Mouse (Mus musculus): ENCODE measurements at regions not wholly inside any gene's neighbourhood (a gene's known extent, or its start where the extent isn't known, plus 50 kb on each side); places are given as distances from the start of the nearest gene placed in this dataset.

DNA sequence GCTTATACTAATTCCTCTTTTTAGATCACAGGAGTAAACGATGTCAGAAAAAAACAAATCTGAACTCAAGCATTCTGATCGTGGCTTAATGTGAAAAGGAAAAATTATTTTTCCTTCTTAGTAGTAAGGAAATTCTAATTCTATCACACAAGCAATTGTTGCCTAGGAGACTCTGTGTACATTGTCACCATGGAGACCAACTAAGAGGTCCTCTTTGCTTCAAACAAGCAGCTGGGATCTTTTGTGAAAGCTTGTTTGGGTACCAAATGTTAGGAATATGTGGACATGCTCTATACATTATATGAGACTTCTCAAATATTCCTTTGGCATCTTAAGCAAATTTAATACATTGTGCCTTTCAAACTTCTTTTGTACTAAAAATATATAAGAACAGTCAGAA is 345.9 kb upstream of the Atp10a start:
- no peak overlapping the region for H3K9ac ChIP-seq
- ATAC-seq (ENCODE audit: low FRiP score, low read depth): no peak
- 88% methylated on average over 2 of the region's 2 CpGs for WGBS
- no peaks in the 10 kb centered on the region for H3K36me3 ChIP-seq
- no peaks in the 10 kb centered on the region for H3K4me1 ChIP-seq
- no peak overlapping the region for H3K4me2 ChIP-seq (replicated peaks)
- no peaks in the 10 kb centered on the region for H3K9me3 ChIP-seq
- no peaks in the 10 kb centered on the region for H3K27me3 ChIP-seq (replicated peaks)
- no peak overlapping the region for H3K27ac ChIP-seq
- H3K4me3 ChIP-seq: no peak overlapping the region

DNA sequence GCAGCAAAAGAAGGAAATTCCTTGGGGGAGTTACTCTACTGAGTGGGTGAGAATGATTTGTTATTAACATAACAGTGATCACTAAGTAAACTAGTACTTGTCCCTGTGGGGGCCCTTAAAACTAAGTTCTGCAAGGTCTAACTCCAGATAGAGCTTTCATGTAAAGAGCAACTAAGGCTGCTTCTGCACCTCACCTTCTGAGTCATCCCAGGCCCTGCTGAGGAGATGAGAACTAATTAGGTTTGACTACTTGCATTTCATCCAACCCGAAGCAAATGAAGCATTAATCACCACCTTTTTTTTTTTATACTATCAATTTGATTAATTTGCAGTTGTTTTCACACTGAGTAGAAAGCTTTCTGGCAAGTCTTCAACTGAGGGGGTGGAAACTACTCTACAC is 333.6 kb upstream of the Atp10a start:
- ATAC-seq (ENCODE audit: low FRiP score, low read depth): no peak
- Histone ChIP-seq H3K27me3 (replicated peaks) (no peaks in the 10 kb centered on the region), H3K27ac (no peak overlapping the region), H3K4me2 (replicated peaks) (no peak overlapping the region), H3K9ac (no peak overlapping the region), H3K4me3 (no peak overlapping the region), H3K36me3 (no peaks in the 10 kb centered on the region), H3K9me3 (no peaks in the 10 kb centered on the region), H3K4me1 (no peaks in the 10 kb centered on the region)
- 57% methylated on average over 1 of the region's 1 CpGs for WGBS

DNA sequence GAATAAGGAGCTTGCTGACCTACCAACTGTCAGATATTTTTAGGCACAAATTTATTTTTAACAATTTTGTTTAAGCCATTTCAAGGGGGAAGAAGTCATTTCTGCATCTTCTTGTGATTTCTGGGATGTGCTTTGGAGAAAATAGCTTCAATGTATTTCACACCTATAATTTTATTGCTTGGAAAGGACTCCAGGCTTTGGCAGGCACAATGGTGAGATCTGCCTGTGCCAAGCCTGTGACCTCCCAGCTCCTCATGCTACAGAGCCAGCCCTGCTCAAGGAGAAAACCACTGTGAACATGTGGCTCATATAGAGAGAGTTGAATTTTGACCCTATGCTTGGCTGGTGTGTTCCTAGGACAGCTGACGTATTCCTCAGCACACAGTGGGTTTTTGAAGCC is 288.6 kb upstream of the Atp10a start:
- no peak overlapping the region for H3K27ac ChIP-seq
- H3K27me3 ChIP-seq (replicated peaks): no peaks in the 10 kb centered on the region
- WGBS: 77% methylated on average over 1 of the region's 1 CpGs
- no peak for ATAC-seq (ENCODE audit: low FRiP score, low read depth)
- H3K9me3 ChIP-seq: no peaks in the 10 kb centered on the region
- H3K4me1 ChIP-seq: no peaks in the 10 kb centered on the region
- H3K9ac ChIP-seq: no peak overlapping the region
- no peak overlapping the region for H3K4me2 ChIP-seq (replicated peaks)
- no peaks in the 10 kb centered on the region for H3K36me3 ChIP-seq
- H3K4me3 ChIP-seq: no peak overlapping the region

DNA sequence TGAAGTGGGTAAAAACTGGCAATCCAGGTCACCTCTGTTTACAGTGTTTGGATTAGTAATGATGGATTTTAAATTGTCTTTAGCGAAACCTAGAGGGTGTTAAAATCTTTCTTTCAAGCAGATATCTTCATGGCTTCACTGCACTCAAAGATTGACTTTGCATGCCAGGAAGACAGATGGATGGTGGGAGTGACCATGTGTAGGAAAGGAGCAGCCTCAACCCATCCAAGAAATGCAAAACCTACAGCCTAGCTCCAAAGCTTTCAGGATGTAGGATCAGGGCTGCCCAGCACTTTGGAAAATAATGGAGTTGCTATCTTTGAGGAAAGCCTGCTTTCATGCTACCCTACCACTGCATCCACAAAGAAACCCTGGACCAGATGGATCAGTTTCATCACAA is 272.6 kb upstream of the Atp10a start:
- no peak overlapping the region for H3K9ac ChIP-seq
- no peak for ATAC-seq (ENCODE audit: low FRiP score, low read depth)
- WGBS: 78% methylated on average over 1 of the region's 1 CpGs
- H3K9me3 ChIP-seq: no peaks in the 10 kb centered on the region
- H3K36me3 ChIP-seq: no peaks in the 10 kb centered on the region
- no peak overlapping the region for H3K4me2 ChIP-seq (replicated peaks)
- no peaks in the 10 kb centered on the region for H3K27me3 ChIP-seq (replicated peaks)
- no peak overlapping the region for H3K4me3 ChIP-seq
- H3K4me1 ChIP-seq: no peaks in the 10 kb centered on the region
- H3K27ac ChIP-seq: no peak overlapping the region

DNA sequence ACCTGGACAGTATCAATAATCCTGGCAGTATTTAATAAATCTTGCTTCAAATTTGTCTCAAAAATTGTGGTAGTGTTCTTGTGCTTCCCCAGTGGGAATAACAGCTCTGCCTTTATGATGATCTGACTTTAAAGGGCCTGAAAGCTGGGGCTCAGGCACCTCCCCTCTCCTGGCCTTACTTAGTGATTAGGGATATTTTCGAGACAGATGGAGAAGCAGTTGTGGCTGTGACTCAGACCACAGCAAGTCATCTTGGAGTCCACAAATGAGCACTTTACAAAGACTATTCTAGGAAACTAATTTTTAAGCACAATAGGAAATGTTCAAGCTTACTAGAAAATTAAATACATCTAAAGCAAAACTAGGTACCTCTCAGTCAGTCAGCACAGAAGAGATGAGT is 267.6 kb upstream of the Atp10a start:
- Histone ChIP-seq H3K9ac (no peak overlapping the region), H3K4me2 (replicated peaks) (no peak overlapping the region), H3K27me3 (replicated peaks) (no peaks in the 10 kb centered on the region), H3K9me3 (no peaks in the 10 kb centered on the region), H3K4me1 (no peaks in the 10 kb centered on the region), H3K27ac (no peak overlapping the region), H3K4me3 (no peak overlapping the region), H3K36me3 (no peaks in the 10 kb centered on the region)
- WGBS: 68% methylated on average over 1 of the region's 1 CpGs
- no peak for ATAC-seq (ENCODE audit: low FRiP score, low read depth)

DNA sequence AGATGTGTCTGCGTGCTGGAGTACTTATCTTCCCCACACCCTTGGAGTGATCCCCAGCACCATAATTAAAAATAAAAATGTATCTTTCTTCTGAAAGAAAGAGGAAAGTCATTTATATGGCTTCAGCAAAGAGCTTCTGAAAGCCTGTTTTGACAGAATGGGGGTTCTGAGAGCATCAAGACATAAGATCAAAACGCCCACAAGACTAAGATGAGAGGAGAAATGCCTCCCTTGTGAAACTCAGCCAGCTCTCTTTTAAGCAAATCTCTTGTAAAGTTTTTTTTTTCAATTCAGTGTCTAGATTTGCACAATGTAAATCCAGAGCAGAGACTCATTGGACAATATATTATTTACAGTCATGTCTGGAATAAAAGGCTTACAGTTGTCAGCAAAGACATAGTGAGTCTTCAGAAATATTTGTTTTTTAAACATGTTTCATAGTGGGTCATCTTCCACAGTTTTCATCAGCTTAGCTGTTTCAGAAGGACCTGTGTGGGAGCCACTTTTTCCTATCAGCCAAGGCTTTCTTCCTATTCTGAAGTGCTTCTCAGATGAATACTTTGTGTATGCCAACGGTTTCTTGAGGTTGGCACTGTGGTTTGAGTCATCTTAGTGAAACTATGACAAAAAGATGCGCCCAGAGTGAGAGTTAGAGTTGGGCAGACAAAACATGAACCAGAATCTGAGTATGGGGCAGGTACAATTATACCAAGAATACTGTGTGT is 263.4 kb upstream of the Atp10a start:
- H3K27ac ChIP-seq: no peak overlapping the region
- H3K4me3 ChIP-seq: no peak overlapping the region
- H3K4me1 ChIP-seq: 0 out of 2 replicates have a peak, but pooled peaks cover under 1% of the 10 kb centered on the region
- no peaks in the 10 kb centered on the region for H3K36me3 ChIP-seq
- H3K9ac ChIP-seq: no peak overlapping the region
- 83% methylated on average over 4 of the region's 4 CpGs for WGBS
- no peak overlapping the region for H3K4me2 ChIP-seq (replicated peaks)
- no peaks in the 10 kb centered on the region for H3K9me3 ChIP-seq
- ATAC-seq (ENCODE audit: low FRiP score, low read depth): no peak
- no peaks in the 10 kb centered on the region for H3K27me3 ChIP-seq (replicated peaks)

DNA sequence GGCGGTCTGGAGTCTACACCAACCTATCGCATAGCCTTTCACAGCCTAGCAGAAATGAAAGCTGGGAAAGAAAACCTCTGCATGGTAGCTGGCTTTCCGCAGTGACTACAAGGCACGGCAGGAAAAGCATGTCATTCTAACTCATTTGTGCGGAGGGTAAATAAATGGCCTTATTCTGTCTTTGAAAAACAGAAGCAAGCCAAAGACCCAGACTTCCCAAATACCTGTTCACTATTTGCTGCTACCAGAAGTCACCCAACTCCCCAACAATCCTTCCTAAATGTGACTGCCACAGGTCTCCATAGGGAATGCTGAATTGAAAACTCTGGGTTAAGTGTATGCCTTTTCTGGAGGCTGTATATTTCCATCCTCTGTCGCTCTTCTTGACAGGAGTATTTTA is 258.0 kb upstream of the Atp10a start:
- Histone ChIP-seq H3K27ac (peak overlapping the region; percentile 57; the same call in 1 of the 2 replicates), H3K27me3 (replicated peaks) (no peaks in the 10 kb centered on the region), H3K9me3 (no peaks in the 10 kb centered on the region), H3K4me1 (peaks cover 7% of the 10 kb centered on the region; the same call in 1 of the 2 replicates), H3K36me3 (no peaks in the 10 kb centered on the region), H3K4me3 (peak overlapping the region; percentile 34), H3K9ac (peak overlapping the region; percentile 42; the same call in 1 of the 2 replicates), H3K4me2 (replicated peaks) (peak overlapping the region; percentile 61)
- ATAC-seq (ENCODE audit: low FRiP score, low read depth): peak; percentile 5; the same call in 1 of the 2 replicates
- 12% methylated on average over 6 of the region's 6 CpGs for WGBS

DNA sequence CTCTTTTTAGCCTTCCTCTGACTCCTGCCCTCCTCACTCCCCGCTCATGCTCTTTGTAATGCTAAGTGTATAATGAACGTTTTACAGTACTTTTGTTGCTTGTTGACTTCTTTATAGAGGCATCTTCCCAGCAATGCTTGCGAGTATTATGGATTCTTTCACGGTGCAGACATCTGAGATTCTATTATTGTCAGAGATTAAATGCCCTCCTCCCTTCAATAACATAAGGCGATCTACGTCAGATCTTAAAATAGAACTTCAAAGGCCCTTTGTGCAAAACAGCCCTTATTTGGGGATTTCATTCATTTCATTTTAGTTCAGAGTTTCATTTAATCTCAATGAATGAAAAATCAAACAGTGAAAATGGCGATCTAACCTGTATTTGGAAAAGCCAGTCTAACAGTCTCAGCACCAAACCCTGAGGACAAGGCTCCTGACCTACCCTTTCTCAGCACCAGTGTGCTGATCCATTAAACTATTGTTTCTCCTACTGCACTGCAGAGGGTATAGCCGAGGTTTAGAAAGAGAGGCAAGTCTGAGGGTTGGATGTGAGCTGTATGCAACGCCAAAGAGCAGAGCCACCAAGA is 257.3 kb upstream of the Atp10a start:
- Histone ChIP-seq H3K27ac (peak overlapping the region; percentile 57), H3K4me2 (replicated peaks) (peak overlapping the region; percentile 61), H3K4me1 (peaks cover 7% of the 10 kb centered on the region; the same call in 1 of the 2 replicates), H3K27me3 (replicated peaks) (no peaks in the 10 kb centered on the region), H3K4me3 (peak overlapping the region; percentile 34), H3K9ac (peak overlapping the region; percentile 42), H3K9me3 (no peaks in the 10 kb centered on the region), H3K36me3 (no peaks in the 10 kb centered on the region)
- WGBS: under 1% methylated on average over 9 of the region's 9 CpGs
- peak; percentile 42 for ATAC-seq (ENCODE audit: low FRiP score, low read depth)

DNA sequence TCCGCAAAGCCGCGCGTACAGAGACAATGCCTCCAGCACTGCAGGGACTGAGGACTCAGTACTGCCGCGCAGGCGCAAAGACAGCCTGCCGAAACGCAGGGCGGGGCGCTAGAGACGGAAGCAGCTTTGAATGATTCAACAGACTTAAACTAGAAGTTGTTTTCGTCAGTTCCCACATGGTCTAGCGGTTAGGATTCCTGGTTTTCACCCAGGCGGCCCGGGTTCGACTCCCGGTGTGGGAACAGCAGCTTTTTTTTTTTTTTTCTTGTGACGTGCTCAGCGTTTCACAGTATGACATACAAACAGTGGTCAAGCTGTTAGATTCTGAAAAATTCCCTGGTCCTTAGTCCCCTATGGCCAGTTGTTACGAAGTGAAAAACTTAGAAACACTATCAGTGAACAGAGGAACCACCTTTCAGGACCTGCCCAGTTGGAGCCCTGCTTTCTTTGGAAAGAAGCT is 256.8 kb upstream of the Atp10a start:
- H3K36me3 ChIP-seq: no peaks in the 10 kb centered on the region
- H3K4me1 ChIP-seq: peaks cover 7% of the 10 kb centered on the region; the same call in 1 of the 2 replicates
- H3K9ac ChIP-seq: peak overlapping the region; percentile 42; the same call in 1 of the 2 replicates
- ATAC-seq (ENCODE audit: low FRiP score, low read depth): peak; percentile 98
- H3K27ac ChIP-seq: peak overlapping the region; percentile 57
- no peaks in the 10 kb centered on the region for H3K9me3 ChIP-seq
- H3K4me2 ChIP-seq (replicated peaks): peak overlapping the region; percentile 61
- under 1% methylated on average over 21 of the region's 21 CpGs for WGBS
- H3K27me3 ChIP-seq (replicated peaks): no peaks in the 10 kb centered on the region
- peak overlapping the region; percentile 38 for H3K4me3 ChIP-seq

DNA sequence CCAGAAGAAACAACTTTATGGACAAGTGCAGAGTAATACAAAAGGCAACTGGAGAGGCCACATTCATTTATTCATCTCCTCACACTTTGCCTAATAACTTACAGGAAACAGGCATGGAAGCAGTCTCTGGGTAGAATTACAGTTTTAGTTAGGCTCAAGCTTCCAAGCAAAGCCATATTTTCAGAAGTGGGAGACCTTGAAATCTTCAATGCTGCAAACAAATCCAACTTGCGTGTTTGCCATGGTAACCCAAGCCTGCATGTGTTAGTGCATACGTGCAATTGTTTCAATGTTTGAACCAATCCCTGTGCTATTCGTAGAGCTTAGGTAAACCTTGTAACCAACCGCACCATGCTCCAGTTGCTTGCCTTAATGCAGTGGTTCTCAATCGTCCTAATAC is 256.3 kb upstream of the Atp10a start:
- Histone ChIP-seq H3K4me2 (replicated peaks) (peak overlapping the region; percentile 61), H3K27me3 (replicated peaks) (no peaks in the 10 kb centered on the region), H3K9me3 (no peaks in the 10 kb centered on the region), H3K9ac (no peak overlapping the region), H3K4me3 (peak overlapping the region; percentile 38), H3K4me1 (peaks cover 7% of the 10 kb centered on the region; the same call in 1 of the 2 replicates), H3K27ac (no peak overlapping the region), H3K36me3 (no peaks in the 10 kb centered on the region)
- 55% methylated on average over 5 of the region's 5 CpGs for WGBS
- 0 out of 2 replicates have a peak, but pooled peaks have one; percentile 2 for ATAC-seq (ENCODE audit: low FRiP score, low read depth)

DNA sequence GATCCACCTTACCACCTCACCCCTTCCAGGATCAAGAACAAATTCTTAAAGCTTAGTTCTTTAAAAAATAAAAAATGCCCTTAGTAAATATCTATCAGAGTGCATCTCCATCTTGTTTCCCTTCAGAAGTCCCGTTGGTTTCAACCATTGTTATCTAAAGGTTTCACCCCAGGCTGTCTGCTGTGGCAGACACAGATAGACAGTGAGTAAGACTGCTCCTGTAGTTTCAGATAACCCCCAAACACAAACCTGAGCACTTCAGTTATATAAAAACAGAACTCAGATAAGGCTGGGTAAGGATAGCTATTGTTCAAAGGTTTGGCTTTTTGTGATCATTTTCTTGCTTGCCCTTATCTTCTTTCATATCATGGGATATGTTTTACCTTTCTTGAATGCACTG is 255.4 kb upstream of the Atp10a start:
- Histone ChIP-seq H3K9ac (no peak overlapping the region), H3K27ac (no peak overlapping the region), H3K36me3 (no peaks in the 10 kb centered on the region), H3K4me3 (no peak overlapping the region), H3K4me1 (peaks cover 7% of the 10 kb centered on the region; the same call in 1 of the 2 replicates), H3K4me2 (replicated peaks) (no peak overlapping the region), H3K27me3 (replicated peaks) (no peaks in the 10 kb centered on the region), H3K9me3 (no peaks in the 10 kb centered on the region)
- WGBS: 86% methylated on average over 1 of the region's 1 CpGs
- no peak for ATAC-seq (ENCODE audit: low FRiP score, low read depth)

DNA sequence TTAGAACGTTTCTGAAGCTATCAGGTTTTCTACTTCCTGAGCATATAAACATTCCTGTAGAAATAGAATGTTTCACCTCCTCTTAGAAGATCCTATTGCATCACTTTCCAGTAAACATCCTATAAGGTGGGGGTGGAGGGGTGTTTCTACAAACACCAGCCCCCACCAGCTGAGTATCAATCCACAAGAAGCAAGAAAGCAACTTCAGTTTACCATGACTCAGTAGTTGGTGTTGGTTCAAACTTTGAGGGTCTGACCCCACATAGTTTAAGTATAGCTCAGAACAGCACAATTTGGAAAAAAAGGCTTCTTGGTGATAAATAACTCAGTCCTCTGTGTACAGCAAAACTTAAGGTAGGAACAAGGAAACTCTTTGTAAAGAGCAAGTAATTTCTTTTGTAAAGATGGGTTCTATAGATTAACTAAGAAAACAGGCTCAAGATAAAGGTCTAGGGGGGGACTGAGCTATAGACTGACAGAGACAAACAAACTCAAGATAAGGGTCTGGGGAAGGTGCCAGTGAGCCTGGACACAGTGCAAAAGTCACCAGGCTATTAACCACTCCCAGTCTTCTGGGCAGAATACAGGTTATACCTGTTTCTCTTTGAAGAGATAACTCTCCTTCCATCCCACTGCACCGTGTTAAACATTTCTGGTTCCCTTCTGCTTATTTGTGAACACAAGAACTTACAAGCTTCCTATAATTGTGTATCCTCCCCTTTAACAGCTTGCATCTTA is 218.9 kb upstream of the Atp10a start:
- Histone ChIP-seq H3K4me3 (no peak overlapping the region), H3K9me3 (no peaks in the 10 kb centered on the region), H3K27me3 (replicated peaks) (no peaks in the 10 kb centered on the region), H3K4me1 (no peaks in the 10 kb centered on the region), H3K9ac (no peak overlapping the region), H3K4me2 (replicated peaks) (no peak overlapping the region), H3K36me3 (no peaks in the 10 kb centered on the region), H3K27ac (no peak overlapping the region)
- no peak for ATAC-seq (ENCODE audit: low FRiP score, low read depth)
- WGBS: 77% methylated on average over 2 of the region's 2 CpGs

All from neural tube, embryonic 12.5 days (tissue).